Mouse (Mus musculus) telencephalon, adult 2 months (tissue): ENCODE measurements around the gene Tmco4.

Experiments used
- DNase-seq: peaks from one replicate; pipeline ENCODE4 v3.0.0-alpha.2; 2011; ENCODE audit warnings: low read depth, low spot score

Gene Tmco4

GRCm38 (mm10) chr4:139091478-139092355, 119.0 kb downstream of the Tmco4 start:
- DNase-seq = no peak

GRCm38 (mm10) chr4:139092356-139093195, 119.9 kb downstream of the Tmco4 start, which contains the start of gene Nbl1:
TSS of gene Nbl1 (minus strand) at chr4:139092993.
- no peak for DNase-seq

GRCm38 (mm10) chr4:139093196-139093530, 120.5 kb downstream of the Tmco4 start:
- no peak for DNase-seq

- DNase-seq = no peak
Observed at GRCm38 (mm10) chr4:139095406-139095805, 122.7 kb downstream of the Tmco4 start.

- no peak for DNase-seq
Observed at GRCm38 (mm10) chr4:139096201-139096600, 123.5 kb downstream of the Tmco4 start.

- no peak for DNase-seq
Observed at GRCm38 (mm10) chr4:139100326-139100725, 127.6 kb downstream of the Tmco4 start.

GRCm38 (mm10) chr4:139101546-139101945, 128.9 kb downstream of the Tmco4 start:
- DNase-seq = no peak

GRCm38 (mm10) chr4:139105453-139105852, 132.8 kb downstream of the Tmco4 start:
- DNase-seq = no peak
